Mouse (Mus musculus) kidney, adult 2 months (tissue): ENCODE results near the gene Tm6sf1.

ENCODE experiments used
- CTCF ChIP-seq: fragments of 200-500 bp; conservative IDR thresholded peaks from 2 replicates; pipeline ENCODE4 v1.5.1; 2011; ENCODE audit warnings: low read depth, mild to moderate bottlenecking, control low read depth, low read length, moderate library complexity, mixed read lengths; ENCODE audit not compliant: insufficient read depth, insufficient read length
- POLR2A ChIP-seq: fragments of 200-500 bp; IDR thresholded peaks from one replicate; pipeline ENCODE4 v1.6.1; 2011; ENCODE audit warnings: low read depth, low read length, control low read depth

GRCm38 (mm10) chr7:81918316-81918715 lies 59.5 kb downstream of the Tm6sf1 start:
- TF ChIP-seq CTCF = no peak
- TF ChIP-seq POLR2A = no peak
